ENCODE assay signal across 1 mouse cellular context in the genomic region with DNA sequence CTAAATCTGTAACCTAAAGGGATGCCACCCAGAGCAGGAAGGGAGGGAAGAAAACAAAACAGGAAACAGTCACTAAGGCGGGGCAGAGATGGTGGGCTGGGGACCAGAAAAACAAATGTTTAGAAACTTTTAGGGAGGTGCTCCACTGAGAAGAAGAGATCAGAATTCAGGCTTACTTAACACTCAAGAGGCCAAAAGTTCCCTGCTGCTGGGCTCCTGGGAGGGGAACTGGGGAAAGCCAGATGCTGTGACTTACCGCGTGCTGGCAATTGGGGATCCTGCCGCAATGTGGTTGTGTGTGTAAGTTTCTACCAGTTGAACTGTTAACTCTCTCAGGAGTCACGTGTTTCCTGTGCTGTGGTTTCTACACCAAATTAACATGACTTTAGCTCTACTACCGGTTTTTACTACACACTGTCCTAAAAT.
TF ChIP-seq lines count a peak whose summit lies in the region.

A gene (minus strand): TSS at position 285 of the 426 bp plus-strand sequence.

TF ChIP-seq in CH12.LX, 34 proteins besides CTCF, POLR2A, EP300 and RAD21 (continued from another document):
- no peak for TF ChIP-seq JUND (conservative IDR thresholded peaks at IDR 0.05; ENCODE audit: low read depth, low read length)
